Mouse (Mus musculus) heart, postnatal 0 days (tissue): ENCODE results near the gene Shf. TPM values are rescaled to one million over a fixed set of nuclear protein-coding genes. Genes with fewer than 3 reads are reported as not detected.

Source experiments
- ATAC-seq: fragments of 200-750 bp; cut with Nextera tagmentation; 2 replicates; pipeline ENCODE4 v1.8.0; 2017; ENCODE audit warnings: low read depth, moderate number of reproducible peaks, moderate library complexity; ENCODE audit not compliant: insufficient read depth
- DNase-seq: peaks from one replicate; pipeline ENCODE4 v3.0.0-alpha.2; 2016; ENCODE audit warnings: low spot score
- H3K27ac ChIP-seq: fragments of 300-500 bp; sonication (generic); 2 replicates; pipeline ENCODE4 v1.5.1; 2014; ENCODE audit warnings: low read depth, mild to moderate bottlenecking
- H3K27me3 ChIP-seq: fragments of 300-500 bp; sonication (generic); 2 replicates; pipeline ENCODE4 v1.6.1; 2014; ENCODE audit warnings: low read length, mixed read lengths; ENCODE audit not compliant: control insufficient read depth, insufficient read depth
- H3K36me3 ChIP-seq: fragments of 300-500 bp; sonication (generic); replicated peaks from 2 replicates; pipeline ENCODE4 v1.6.1; 2014; ENCODE audit warnings: low read length, mixed read lengths; ENCODE audit not compliant: control insufficient read depth, insufficient read depth
- H3K4me1 ChIP-seq: fragments of 300-500 bp; sonication (generic); 2 replicates; pipeline ENCODE4 v1.6.1; 2014; ENCODE audit warnings: antibody characterized with exemption; ENCODE audit not compliant: control insufficient read depth, insufficient read depth
- H3K4me2 ChIP-seq: fragments of 300-500 bp; sonication (generic); 2 replicates; pipeline ENCODE4 v1.6.1; 2014; ENCODE audit warnings: low read depth, mild to moderate bottlenecking, low read length, moderate library complexity
- H3K4me3 ChIP-seq: fragments of 300-500 bp; sonication (generic); 2 replicates; pipeline ENCODE4 v1.5.1; 2014; ENCODE audit warnings: low read depth, low read length
- H3K9ac ChIP-seq: fragments of 300-500 bp; sonication (generic); replicated peaks from 2 replicates; pipeline ENCODE4 v1.6.1; 2014; ENCODE audit warnings: low read depth, low read length, mixed read lengths
- H3K9me3 ChIP-seq: fragments of 300-500 bp; sonication (generic); replicated peaks from 2 replicates; pipeline ENCODE4 v1.6.1; 2016; ENCODE audit warnings: low read length; ENCODE audit not compliant: control insufficient read depth
- CTCF ChIP-seq: IDR thresholded peaks from 2 replicates; pipeline ENCODE4 v1.5.1; 2016; ENCODE audit warnings: antibody characterized with exemption, control low read depth, low read depth
- EP300 ChIP-seq: IDR thresholded peaks from 2 replicates; pipeline ENCODE4 v1.6.1; 2016; ENCODE audit warnings: antibody characterized with exemption, low read depth
- WGBS: fragments of 180-500 bp; shearing (Covaris S2); extraction: QIAGEN DNeasy Blood & Tissue Kit; methylation state at CpG from one replicate; pipeline ENCODE4 v1.1.7; 2014; 5-methylcytosine and 5-hydroxymethylcytosine counted together
- polyA plus RNA-seq: library from polyadenylated mRNA; unstranded; fragments of >200 nt; fragmentation: Nextera tagmentation; extraction: Ambion mirVana; gene quantifications from 2 replicates; pipeline ENCODE4 v1.2.1, GENCODE M21; 2015
- total RNA-seq: library from RNA; depleted of rRNA; stranded (reverse); fragments of >200 nt; gene quantifications from 2 replicates; pipeline ENCODE4 v1.2.3, GENCODE M21; 2014; ENCODE audit warnings: low replicate concordance

The Shf gene
- total and polyA plus RNA-seq, 2 experiments from 2014 or later, result 1.3 to 27.0 TPM

DNA sequence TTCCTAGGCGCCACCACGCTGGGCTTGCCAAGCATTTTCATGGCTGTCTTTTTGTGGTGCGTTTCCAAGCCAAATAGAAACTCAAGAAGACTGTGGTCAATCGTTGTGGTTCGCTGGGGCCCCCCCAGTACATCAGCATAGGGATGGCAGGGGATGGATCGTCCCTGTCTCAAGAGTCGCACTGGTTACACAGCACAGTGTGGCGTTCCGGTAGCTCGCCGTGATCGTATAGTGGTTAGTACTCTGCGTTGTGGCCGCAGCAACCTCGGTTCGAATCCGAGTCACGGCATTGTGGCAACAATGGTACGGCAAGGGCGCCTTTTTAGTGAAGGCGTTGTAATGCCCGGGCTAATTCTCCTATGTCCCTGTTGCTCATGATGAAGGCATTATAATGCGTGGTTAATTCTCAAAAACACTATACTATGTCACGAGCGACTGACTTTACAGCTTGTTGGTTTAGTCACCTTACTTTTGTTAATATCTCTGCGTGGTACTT lies 8.8 kb upstream of the Shf start:
- no peaks in the 10 kb centered on the region for H3K9me3 ChIP-seq
- ATAC-seq, result peak; percentile 65
- peak overlapping the region; percentile 90 for H3K27ac ChIP-seq
- H3K4me3 ChIP-seq, result peak overlapping the region; percentile 66
- peak overlapping the region; percentile 61; the same call in 1 of the 2 replicates for H3K9ac ChIP-seq
- under 1% methylated on average over 26 of the region's 26 CpGs for WGBS
- peaks cover 7% of the 10 kb centered on the region; the same call in 1 of the 2 replicates for H3K4me1 ChIP-seq
- H3K27me3 ChIP-seq, result no peaks in the 10 kb centered on the region
- peak overlapping the region; percentile 58 for H3K4me2 ChIP-seq
- peak; percentile 54 for DNase-seq
- H3K36me3 ChIP-seq, result no peaks in the 10 kb centered on the region
- TF ChIP-seq EP300, result no peak

DNA sequence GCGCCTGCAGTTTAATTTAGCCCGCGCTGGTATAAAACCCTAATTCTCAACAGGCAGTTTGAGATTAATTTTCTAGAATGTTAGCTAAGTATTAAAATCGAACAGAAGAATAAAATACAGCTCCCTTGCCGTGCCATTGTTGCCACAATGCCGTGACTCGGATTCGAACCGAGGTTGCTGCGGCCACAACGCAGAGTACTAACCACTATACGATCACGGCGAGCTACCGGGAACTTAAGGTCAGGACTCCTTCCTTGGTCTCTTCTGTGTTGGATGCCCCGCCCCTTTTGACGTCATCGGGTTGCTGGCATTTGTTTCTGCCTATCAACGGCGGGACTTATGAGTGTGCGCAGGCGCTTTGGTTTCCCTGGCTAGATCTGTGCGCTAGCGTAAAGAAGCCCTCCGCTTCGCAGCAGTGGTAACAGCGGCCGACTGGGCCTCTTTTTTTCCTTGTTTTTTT lies 8.3 kb upstream of the Shf start:
- H3K36me3 ChIP-seq, result no peaks in the 10 kb centered on the region
- ATAC-seq (peak; percentile 83), DNase-seq (peak; percentile 94)
- H3K9me3 ChIP-seq, result no peaks in the 10 kb centered on the region
- H3K4me3 ChIP-seq, result peak overlapping the region; percentile 66
- no peaks in the 10 kb centered on the region for H3K27me3 ChIP-seq
- H3K4me2 ChIP-seq, result peak overlapping the region; percentile 58
- H3K9ac ChIP-seq, result peak overlapping the region; percentile 61; the same call in 1 of the 2 replicates
- WGBS, result under 1% methylated on average over 28 of the region's 28 CpGs
- H3K4me1 ChIP-seq, result peaks cover 7% of the 10 kb centered on the region; the same call in 1 of the 2 replicates
- H3K27ac ChIP-seq, result peak overlapping the region; percentile 90
- no peak for TF ChIP-seq EP300
- no peak for TF ChIP-seq CTCF

DNA sequence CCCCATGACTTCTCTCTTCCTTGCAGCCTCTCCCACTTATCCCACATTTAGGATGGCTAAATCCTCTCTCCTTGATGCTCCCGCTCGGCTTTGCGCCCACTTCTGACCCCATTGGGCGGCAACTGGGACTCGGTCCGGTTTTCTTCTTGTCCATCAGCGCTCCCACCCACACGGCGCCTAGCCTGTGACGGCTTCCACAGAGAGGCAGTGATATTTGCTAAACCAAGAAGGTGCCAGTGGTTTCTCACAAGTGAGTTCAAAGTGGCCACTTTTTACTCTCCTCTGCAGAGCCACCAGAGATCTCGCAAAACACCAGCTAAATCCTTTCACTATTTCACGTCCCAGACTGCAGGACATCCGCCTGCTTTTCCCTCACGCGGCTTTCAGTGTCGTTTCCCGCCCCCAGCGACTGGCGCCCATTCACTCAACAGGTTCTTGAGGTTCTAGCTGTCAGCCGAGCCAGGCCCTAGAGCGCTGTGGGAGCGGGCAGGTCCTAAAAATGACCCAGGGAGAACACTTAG lies 7.1 kb upstream of the Shf start:
- no peak for ATAC-seq
- WGBS, result 0% methylated on average over 22 of the region's 22 CpGs

DNA sequence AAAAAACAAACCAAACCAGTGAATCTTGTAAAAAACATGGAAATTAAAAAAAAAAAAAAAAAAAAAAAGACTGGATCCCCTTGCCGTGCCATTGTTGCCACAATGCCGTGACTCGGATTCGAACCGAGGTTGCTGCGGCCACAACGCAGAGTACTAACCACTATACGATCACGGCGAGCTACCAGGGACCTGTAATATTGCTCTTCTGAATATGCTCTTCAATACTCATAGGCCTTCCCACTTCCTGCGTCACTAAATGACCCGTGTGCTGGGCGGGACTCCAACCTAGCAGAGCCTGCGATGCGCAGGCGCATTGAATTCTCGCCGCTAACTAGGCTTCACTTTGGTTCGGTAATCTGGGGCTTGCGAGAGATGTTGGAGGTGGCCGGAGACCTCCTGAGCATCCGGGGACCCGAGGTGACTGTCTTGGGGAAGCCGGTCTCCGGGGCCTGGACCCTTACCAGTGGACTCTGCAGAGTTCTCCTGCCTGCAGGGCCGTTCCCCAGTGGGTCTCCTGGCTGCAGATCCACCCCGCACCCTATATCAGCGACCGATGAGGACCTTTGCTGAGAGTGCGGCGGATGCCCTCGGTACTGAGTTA lies 6.5 kb upstream of the Shf start:
- Histone ChIP-seq H3K4me1 (peaks cover 5% of the 10 kb centered on the region; the same call in 1 of the 2 replicates), H3K27ac (peak overlapping the region; percentile 87), H3K36me3 (no peaks in the 10 kb centered on the region), H3K9ac (peak overlapping the region; percentile 68), H3K27me3 (no peaks in the 10 kb centered on the region), H3K9me3 (no peaks in the 10 kb centered on the region), H3K4me3 (peak overlapping the region; percentile 74), H3K4me2 (peak overlapping the region; percentile 90)
- DNase-seq, result peak; percentile 96
- ATAC-seq, result peak; percentile 85
- WGBS, result 0% methylated on average over 32 of the region's 32 CpGs
- TF ChIP-seq CTCF, result no peak
- no peak for TF ChIP-seq EP300

More for the DNA sequence above, 7.1 kb upstream of the Shf start:
- H3K4me3 ChIP-seq, result peak overlapping the region; percentile 74
- H3K9me3 ChIP-seq, result no peaks in the 10 kb centered on the region
- no peaks in the 10 kb centered on the region for H3K36me3 ChIP-seq
- H3K27ac ChIP-seq, result peak overlapping the region; percentile 87
- H3K4me2 ChIP-seq, result peak overlapping the region; percentile 90
- H3K9ac ChIP-seq, result peak overlapping the region; percentile 68
- no peak for TF ChIP-seq CTCF
- no peak for DNase-seq
- peaks cover 7% of the 10 kb centered on the region; the same call in 1 of the 2 replicates for H3K4me1 ChIP-seq
- no peaks in the 10 kb centered on the region for H3K27me3 ChIP-seq

DNA sequence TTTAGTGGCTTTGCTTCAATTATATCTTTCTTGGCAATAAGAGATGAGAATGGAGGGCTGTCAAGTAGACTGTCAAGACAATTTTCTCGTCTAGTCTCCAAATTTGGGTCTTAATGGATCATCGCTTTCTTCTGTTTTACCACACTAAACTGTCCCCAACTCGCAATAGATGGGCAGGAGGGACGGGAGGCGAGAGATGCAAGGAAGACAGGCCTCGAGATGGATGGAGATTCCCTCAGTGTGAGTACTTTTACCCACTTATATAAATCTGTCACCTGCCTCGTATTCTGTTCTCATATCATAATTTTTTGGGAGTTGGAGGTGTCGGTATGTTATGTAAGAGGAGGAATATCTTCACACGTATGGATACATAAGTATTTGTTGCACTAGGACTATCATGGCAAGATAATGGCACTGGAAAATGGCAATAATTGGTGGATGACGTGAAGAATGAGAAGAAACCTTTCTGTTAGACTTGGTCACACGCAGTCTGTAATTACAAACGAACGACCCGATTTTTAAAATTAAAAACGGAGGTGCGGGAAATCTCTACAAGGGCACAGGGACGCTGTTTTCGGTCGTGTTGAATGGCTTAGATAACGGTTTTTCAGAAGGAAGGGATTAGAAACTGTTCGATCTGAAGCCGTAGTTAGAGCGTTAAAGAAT lies 5.8 kb upstream of the Shf start:
- Histone ChIP-seq H3K4me2 (peak overlapping the region; percentile 58), H3K27me3 (no peaks in the 10 kb centered on the region), H3K9me3 (no peaks in the 10 kb centered on the region), H3K36me3 (no peaks in the 10 kb centered on the region), H3K4me3 (peak overlapping the region; percentile 74), H3K27ac (no peak overlapping the region), H3K4me1 (0 out of 2 replicates have a peak, but pooled peaks cover 2% of the 10 kb centered on the region), H3K9ac (peak overlapping the region; percentile 37; the same call in 1 of the 2 replicates)
- 24% methylated on average over 23 of the region's 23 CpGs for WGBS
- TF ChIP-seq CTCF, result no peak
- ATAC-seq (no peak), DNase-seq (no peak)
